Mouse (Mus musculus): ENCODE results near the gene Slc45a1. TPM values are rescaled to one million over a fixed set of nuclear protein-coding genes. Genes with fewer than 3 reads are reported as not detected.

Slc45a1 gene
- polyA plus RNA-seq, 1 experiment from 2014 or later, result 25.8 TPM

DNA sequence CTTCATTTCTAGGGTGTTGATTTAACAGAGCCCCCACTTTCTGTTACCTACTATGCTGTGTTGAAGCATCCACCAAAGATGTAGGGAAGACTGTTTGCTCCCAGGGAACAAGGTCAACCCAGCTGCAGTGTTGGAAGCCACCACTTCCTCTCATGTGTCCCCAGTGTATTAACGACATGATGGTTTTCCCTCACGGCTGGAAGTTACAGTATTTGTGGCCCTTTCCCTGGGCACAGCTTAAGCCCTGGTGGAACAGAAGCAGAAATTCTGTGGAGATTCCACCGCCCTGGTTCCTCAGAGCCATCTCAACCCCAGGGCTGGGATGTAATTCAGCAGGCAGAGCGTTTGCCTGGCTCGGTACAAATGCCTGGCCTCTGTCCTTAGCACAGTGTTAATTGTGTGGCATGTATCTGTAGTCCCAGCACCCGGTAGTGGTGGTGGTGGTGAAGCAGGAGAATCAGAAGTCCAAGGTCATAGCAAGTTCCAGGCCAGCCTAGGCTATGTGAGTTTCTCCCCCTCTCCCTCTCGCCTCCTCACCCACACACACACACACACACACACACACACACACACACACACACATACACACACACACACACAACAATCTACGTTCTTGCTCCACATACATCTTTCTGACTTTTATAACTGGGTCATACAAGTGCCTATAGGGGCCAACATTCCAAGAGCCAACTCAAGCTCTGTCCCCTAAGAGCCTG lies 34.0 kb upstream of the Slc45a1 start:
- Histone ChIP-seq H3K36me3 (ENCODE audit: control insufficient read depth, insufficient read depth) (no peaks in the 10 kb centered on the region), H3K4me2 (ENCODE audit: low read length) (no peak overlapping the region), H3K27me3 (replicated peaks; ENCODE audit: control insufficient read depth, insufficient read depth, low read length) (no peaks in the 10 kb centered on the region), H3K4me1 (replicated peaks; ENCODE audit: control insufficient read depth, insufficient read depth, low read length) (no peaks in the 10 kb centered on the region), H3K27ac (ENCODE audit: low read length) (no peak overlapping the region), H3K4me3 (replicated peaks; ENCODE audit: low read length) (no peak overlapping the region), H3K9me3 (ENCODE audit: control insufficient read depth, low read length) (peaks cover 3% of the 10 kb centered on the region; the same call in 1 of the 2 replicates), H3K9ac (replicated peaks; ENCODE audit: low read depth, low read length) (no peak overlapping the region)
- no peak for ATAC-seq
- WGBS, result 64% methylated on average over 8 of the region's 8 CpGs

DNA sequence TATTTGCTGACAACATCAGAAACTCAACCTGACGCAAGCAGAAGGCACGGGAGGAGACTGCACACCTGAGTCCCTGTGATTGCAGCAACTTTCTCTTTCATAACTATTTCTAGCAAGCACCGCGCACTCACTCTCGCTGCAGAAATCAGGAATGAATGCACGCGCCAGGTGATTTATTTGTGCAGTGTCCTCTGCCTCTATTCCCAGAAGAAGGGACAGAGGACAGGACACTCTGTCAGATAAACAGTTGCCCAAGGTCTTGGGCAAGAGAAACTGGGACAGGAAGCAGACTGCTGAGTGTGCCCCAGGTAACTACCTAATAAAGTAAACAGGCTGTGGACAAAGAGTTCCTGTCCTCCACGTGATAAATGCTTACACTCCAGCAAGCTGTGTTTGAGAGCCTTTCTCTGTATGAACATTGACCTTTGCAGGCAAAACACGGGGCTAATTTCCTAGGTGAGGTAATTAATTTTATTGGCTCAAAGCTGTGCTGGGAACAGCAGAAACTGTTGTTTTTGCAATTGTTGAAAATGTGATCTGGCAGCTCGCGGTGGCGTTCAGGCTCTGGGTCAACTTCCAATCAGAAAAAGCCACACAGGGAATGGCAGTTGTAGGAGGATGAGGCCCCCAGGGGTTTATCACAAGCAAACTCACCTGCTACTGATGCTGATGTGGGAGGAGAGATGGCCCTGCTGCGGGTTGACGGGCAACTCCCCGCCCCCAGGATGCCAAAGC lies 33.2 kb upstream of the Slc45a1 start:
- WGBS, result 61% methylated on average over 15 of the region's 15 CpGs
- H3K27ac ChIP-seq (ENCODE audit: low read length), result no peak overlapping the region
- no peak for ATAC-seq

GRCm38 (mm10) chr4:150680373-150680772 lies 28.4 kb upstream of the Slc45a1 start:
- no peak overlapping the region for H3K4me3 ChIP-seq (replicated peaks; ENCODE audit: low read length)
- WGBS, result 81% methylated on average over 5 of the region's 5 CpGs
- no peaks in the 10 kb centered on the region for H3K27me3 ChIP-seq (replicated peaks; ENCODE audit: control insufficient read depth, insufficient read depth, low read length)
- no peak overlapping the region for H3K9ac ChIP-seq (replicated peaks; ENCODE audit: low read depth, low read length)
- ATAC-seq, result no peak
- H3K4me2 ChIP-seq (ENCODE audit: low read length), result no peak overlapping the region
- H3K9me3 ChIP-seq (ENCODE audit: control insufficient read depth, low read length), result peaks cover 9% of the 10 kb centered on the region
- no peaks in the 10 kb centered on the region for H3K36me3 ChIP-seq (ENCODE audit: control insufficient read depth, insufficient read depth)
- no peak overlapping the region for H3K27ac ChIP-seq (ENCODE audit: low read length)
- no peaks in the 10 kb centered on the region; the same call in 1 of the 2 replicates for H3K4me1 ChIP-seq (replicated peaks; ENCODE audit: control insufficient read depth, insufficient read depth, low read length)

More for the DNA sequence above, 33.2 kb upstream of the Slc45a1 start:
- Histone ChIP-seq H3K27me3 (replicated peaks; ENCODE audit: control insufficient read depth, insufficient read depth, low read length) (no peaks in the 10 kb centered on the region), H3K9me3 (ENCODE audit: control insufficient read depth, low read length) (peaks cover 9% of the 10 kb centered on the region), H3K4me1 (replicated peaks; ENCODE audit: control insufficient read depth, insufficient read depth, low read length) (no peaks in the 10 kb centered on the region), H3K9ac (replicated peaks; ENCODE audit: low read depth, low read length) (no peak overlapping the region), H3K36me3 (ENCODE audit: control insufficient read depth, insufficient read depth) (no peaks in the 10 kb centered on the region), H3K4me2 (ENCODE audit: low read length) (no peak overlapping the region), H3K4me3 (replicated peaks; ENCODE audit: low read length) (no peak overlapping the region)

DNA sequence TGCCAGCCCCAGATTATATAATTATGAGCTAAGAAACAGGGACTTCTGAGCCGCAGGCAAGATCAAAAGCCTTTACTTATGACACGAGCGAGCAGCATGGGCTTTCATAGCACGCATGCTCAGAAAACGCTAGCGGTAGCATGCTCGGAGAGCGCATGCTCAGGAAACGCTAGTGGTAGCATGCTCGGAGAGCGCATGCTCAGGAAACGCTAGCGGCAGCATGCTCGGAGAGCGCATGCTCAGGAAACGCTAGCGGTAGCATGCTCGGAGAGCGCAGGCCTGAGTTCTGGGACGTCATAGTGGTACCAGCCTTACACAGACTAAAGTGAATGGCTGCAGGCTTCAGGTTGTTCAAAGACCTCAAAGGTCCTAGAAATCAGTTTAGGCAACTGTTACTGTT lies 26.8 kb upstream of the Slc45a1 start:
- no peak for ATAC-seq
- Histone ChIP-seq H3K27me3 (replicated peaks; ENCODE audit: control insufficient read depth, insufficient read depth, low read length) (no peaks in the 10 kb centered on the region), H3K9ac (replicated peaks; ENCODE audit: low read depth, low read length) (no peak overlapping the region), H3K4me3 (replicated peaks; ENCODE audit: low read length) (no peak overlapping the region), H3K4me1 (replicated peaks; ENCODE audit: control insufficient read depth, insufficient read depth, low read length) (no peaks in the 10 kb centered on the region; the same call in 1 of the 2 replicates), H3K9me3 (ENCODE audit: control insufficient read depth, low read length) (peaks cover 9% of the 10 kb centered on the region), H3K27ac (ENCODE audit: low read length) (no peak overlapping the region), H3K36me3 (ENCODE audit: control insufficient read depth, insufficient read depth) (no peaks in the 10 kb centered on the region), H3K4me2 (ENCODE audit: low read length) (no peak overlapping the region)
- WGBS, result 96% methylated on average over 20 of the region's 20 CpGs

DNA sequence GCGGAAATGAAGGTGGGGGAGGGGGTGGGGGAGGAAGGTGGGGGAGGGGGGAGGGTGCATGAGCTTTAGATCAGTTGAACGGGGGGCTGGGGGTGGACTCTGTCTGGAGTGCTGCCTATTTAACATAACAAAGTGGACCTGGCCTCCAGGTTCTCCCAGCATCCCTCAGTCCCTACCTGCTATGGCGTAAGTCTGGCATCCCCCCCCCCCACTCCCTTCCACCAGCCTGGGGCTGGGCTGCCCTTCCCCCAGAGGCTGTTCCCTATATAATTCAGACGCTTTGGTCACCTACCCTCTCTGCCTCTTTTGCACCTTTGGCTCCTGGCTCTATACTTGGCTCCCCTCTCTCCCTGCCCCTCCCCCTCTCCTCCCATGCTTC lies 25.9 kb upstream of the Slc45a1 start:
- no peaks in the 10 kb centered on the region for H3K27me3 ChIP-seq (replicated peaks; ENCODE audit: control insufficient read depth, insufficient read depth, low read length)
- H3K9ac ChIP-seq (replicated peaks; ENCODE audit: low read depth, low read length), result no peak overlapping the region
- no peak overlapping the region for H3K27ac ChIP-seq (ENCODE audit: low read length)
- ATAC-seq, result no peak
- H3K4me1 ChIP-seq (replicated peaks; ENCODE audit: control insufficient read depth, insufficient read depth, low read length), result no peaks in the 10 kb centered on the region; the same call in 1 of the 2 replicates
- H3K36me3 ChIP-seq (ENCODE audit: control insufficient read depth, insufficient read depth), result no peaks in the 10 kb centered on the region
- 7% methylated on average over 3 of the region's 4 CpGs for WGBS
- peaks cover 9% of the 10 kb centered on the region for H3K9me3 ChIP-seq (ENCODE audit: control insufficient read depth, low read length)
- no peak overlapping the region for H3K4me3 ChIP-seq (replicated peaks; ENCODE audit: low read length)
- no peak overlapping the region for H3K4me2 ChIP-seq (ENCODE audit: low read length)

GRCm38 (mm10) chr4:150677126-150677845 lies 25.3 kb upstream of the Slc45a1 start:
- H3K9me3 ChIP-seq (ENCODE audit: control insufficient read depth, low read length), result peaks cover 9% of the 10 kb centered on the region
- no peak overlapping the region for H3K27ac ChIP-seq (ENCODE audit: low read length)
- no peak for ATAC-seq
- H3K4me2 ChIP-seq (ENCODE audit: low read length), result no peak overlapping the region
- 10% methylated on average over 10 of the region's 10 CpGs for WGBS
- no peaks in the 10 kb centered on the region for H3K27me3 ChIP-seq (replicated peaks; ENCODE audit: control insufficient read depth, insufficient read depth, low read length)
- H3K36me3 ChIP-seq (ENCODE audit: control insufficient read depth, insufficient read depth), result no peaks in the 10 kb centered on the region
- no peak overlapping the region for H3K4me3 ChIP-seq (replicated peaks; ENCODE audit: low read length)
- no peak overlapping the region for H3K9ac ChIP-seq (replicated peaks; ENCODE audit: low read depth, low read length)
- H3K4me1 ChIP-seq (replicated peaks; ENCODE audit: control insufficient read depth, insufficient read depth, low read length), result no peaks in the 10 kb centered on the region; the same call in 1 of the 2 replicates

DNA sequence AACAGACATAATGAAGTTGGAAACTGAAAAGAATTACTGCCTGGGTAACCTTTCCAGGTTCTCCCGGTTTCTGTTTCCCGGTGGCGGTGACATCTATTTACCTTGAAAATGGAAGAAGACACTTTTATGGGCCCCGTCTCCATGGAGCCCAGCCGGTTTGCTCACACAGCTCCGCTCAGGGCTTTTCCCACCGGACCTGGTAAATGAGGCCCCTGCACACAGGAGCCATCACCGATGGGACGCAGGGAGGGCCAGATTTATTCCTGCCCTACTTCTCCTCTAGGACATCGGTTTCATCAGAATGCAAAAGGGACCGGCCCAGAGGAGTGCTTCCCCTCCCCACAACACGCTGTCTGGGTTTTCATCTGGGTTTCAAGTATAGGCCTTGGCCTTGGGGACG lies 24.1 kb upstream of the Slc45a1 start:
- H3K36me3 ChIP-seq (ENCODE audit: control insufficient read depth, insufficient read depth), result no peaks in the 10 kb centered on the region
- no peak for ATAC-seq
- H3K4me3 ChIP-seq (replicated peaks; ENCODE audit: low read length), result no peak overlapping the region
- H3K27me3 ChIP-seq (replicated peaks; ENCODE audit: control insufficient read depth, insufficient read depth, low read length), result no peaks in the 10 kb centered on the region
- H3K4me1 ChIP-seq (replicated peaks; ENCODE audit: control insufficient read depth, insufficient read depth, low read length), result no peaks in the 10 kb centered on the region; the same call in 1 of the 2 replicates
- H3K9ac ChIP-seq (replicated peaks; ENCODE audit: low read depth, low read length), result no peak overlapping the region
- WGBS, result 91% methylated on average over 13 of the region's 13 CpGs
- peaks cover 6% of the 10 kb centered on the region for H3K9me3 ChIP-seq (ENCODE audit: control insufficient read depth, low read length)
- H3K27ac ChIP-seq (ENCODE audit: low read length), result no peak overlapping the region
- H3K4me2 ChIP-seq (ENCODE audit: low read length), result no peak overlapping the region

DNA sequence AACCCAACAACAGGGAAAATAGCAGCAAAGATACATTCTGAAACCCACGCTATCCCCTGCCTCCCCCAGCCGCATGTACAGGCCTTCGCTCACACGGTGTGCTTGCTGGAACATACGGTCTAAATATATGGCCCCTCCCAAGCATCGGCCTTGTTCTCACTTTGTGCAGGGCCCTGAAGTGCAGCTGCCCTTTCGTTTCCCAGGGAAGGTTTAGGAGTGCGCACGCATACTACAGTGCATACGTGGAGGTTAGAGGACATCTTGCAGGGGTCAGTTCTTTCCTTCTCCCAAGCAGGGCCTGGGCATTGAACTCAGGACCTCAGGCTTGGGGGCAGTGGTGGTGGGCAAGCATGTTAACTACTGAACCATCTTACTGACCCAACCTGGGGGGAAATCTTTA lies 23.3 kb upstream of the Slc45a1 start:
- Histone ChIP-seq H3K4me3 (replicated peaks; ENCODE audit: low read length) (no peak overlapping the region), H3K27me3 (replicated peaks; ENCODE audit: control insufficient read depth, insufficient read depth, low read length) (no peaks in the 10 kb centered on the region), H3K27ac (ENCODE audit: low read length) (no peak overlapping the region), H3K9me3 (ENCODE audit: control insufficient read depth, low read length) (no peaks in the 10 kb centered on the region), H3K4me1 (replicated peaks; ENCODE audit: control insufficient read depth, insufficient read depth, low read length) (no peaks in the 10 kb centered on the region; the same call in 1 of the 2 replicates), H3K9ac (replicated peaks; ENCODE audit: low read depth, low read length) (no peak overlapping the region), H3K36me3 (ENCODE audit: control insufficient read depth, insufficient read depth) (no peaks in the 10 kb centered on the region), H3K4me2 (ENCODE audit: low read length) (no peak overlapping the region)
- ATAC-seq, result no peak
- WGBS, result 93% methylated on average over 10 of the region's 10 CpGs

DNA sequence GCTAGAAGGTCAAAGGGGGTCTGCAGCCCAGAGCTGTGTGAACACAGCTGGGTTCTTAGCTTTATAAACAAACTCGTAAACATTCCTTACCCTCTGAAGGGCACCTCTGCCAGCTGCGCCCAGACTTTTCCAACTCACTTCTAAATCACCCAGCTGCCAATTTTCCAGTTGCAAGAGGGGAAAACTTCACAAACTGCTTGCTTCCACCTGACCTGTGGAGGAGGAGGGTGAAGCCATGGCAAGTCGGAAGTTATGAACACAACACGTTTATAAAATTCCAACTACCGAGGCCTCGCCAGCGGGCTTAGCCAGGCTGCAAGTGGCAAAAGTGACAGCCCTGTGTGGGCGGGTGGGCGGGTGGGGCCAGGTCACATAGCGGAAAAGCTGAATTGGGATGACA lies 13.8 kb upstream of the Slc45a1 start:
- WGBS, result 88% methylated on average over 10 of the region's 10 CpGs
- Histone ChIP-seq H3K9me3 (ENCODE audit: control insufficient read depth, low read length) (no peaks in the 10 kb centered on the region), H3K4me2 (ENCODE audit: low read length) (no peak overlapping the region), H3K4me3 (replicated peaks; ENCODE audit: low read length) (no peak overlapping the region), H3K27me3 (replicated peaks; ENCODE audit: control insufficient read depth, insufficient read depth, low read length) (peaks cover 5% of the 10 kb centered on the region), H3K36me3 (ENCODE audit: control insufficient read depth, insufficient read depth) (no peaks in the 10 kb centered on the region), H3K9ac (replicated peaks; ENCODE audit: low read depth, low read length) (no peak overlapping the region), H3K27ac (ENCODE audit: low read length) (no peak overlapping the region), H3K4me1 (replicated peaks; ENCODE audit: control insufficient read depth, insufficient read depth, low read length) (peaks cover 5% of the 10 kb centered on the region; the same call in 1 of the 2 replicates)
- ATAC-seq, result no peak

Measured in forebrain, embryonic 16.5 days (tissue).